Mouse (Mus musculus) embryonic stem cell, embryonic (primary cell): ENCODE results near the gene Ccdc113.

Experiments
- CTCF ChIA-PET, 4 experiments: fragments of 300-600 bp in 2 of 4; fragments of 350-600 bp in 2 of 4; sonication (Branson Sonifier 250); formaldehyde crosslinking; loops; one replicate each; lab custom pipeline; 2022; ENCODE audit warnings: inconsistent platforms in 2 of 4; lab: Charles Lee
- POLR2A ChIA-PET, 4 experiments: fragments of 300-600 bp in 2 of 4; fragments of 350-600 bp in 2 of 4; sonication (Branson Sonifier 250); formaldehyde crosslinking; loops; one replicate each; lab custom pipeline; 2022; ENCODE audit warnings: antibody characterized with exemption in 4 of 4, inconsistent platforms in 1 of 4; lab: Charles Lee

Gene Ccdc113

GRCm38 (mm10) chr8:95566809-95567208 lies 32.9 kb downstream of the Ccdc113 start:
- CTCF ChIA-PET = interaction anchor here in 1 of 4 experiments (0.7 kb wide), 2 partner anchors 80 to 781 kb away, joined by 3 to 4 read pairs; no protein-coding TSS in a partner anchor
- POLR2A ChIA-PET = no interaction called here

GRCm38 (mm10) chr8:95573146-95573545 lies 39.3 kb downstream of the Ccdc113 start:
- POLR2A ChIA-PET = interaction anchor here in 1 of 4 experiments (0.6 kb wide), 1 partner anchor 33 kb away, joined by 8 read pairs; no protein-coding TSS in a partner anchor
- CTCF ChIA-PET = no interaction called here

GRCm38 (mm10) chr8:95576240-95576639 lies 42.4 kb downstream of the Ccdc113 start, which contains the start of gene Prss54:
TSS of gene Prss54 (minus strand) at chr8:95576340.
- POLR2A ChIA-PET = interaction anchor here in 2 of 4 experiments (0.6 to 1.2 kb wide), 2 partner anchors 9 to 47 kb away, joined by 3 to 5 read pairs; no protein-coding TSS in a partner anchor

GRCm38 (mm10) chr8:95587339-95587738 lies 53.5 kb downstream of the Ccdc113 start:
- POLR2A ChIA-PET = no interaction called here
- CTCF ChIA-PET = interaction anchor here in 1 of 4 experiments (0.7 to 1.4 kb wide), 2 partner anchors 11 to 255 kb away, joined by 3 to 5 read pairs; partner anchors contain the start of genes Prss54, Usb1 and Zfp319

More at GRCm38 (mm10) chr8:95576240-95576639, 42.4 kb downstream of the Ccdc113 start, which contains the start of gene Prss54:
- CTCF ChIA-PET = interaction anchor here in 1 of 4 experiments (1.0 kb wide), 1 partner anchor 11 kb away, joined by 3 read pairs; no protein-coding TSS in a partner anchor

GRCm38 (mm10) chr8:95589282-95589681 lies 55.4 kb downstream of the Ccdc113 start:
- POLR2A ChIA-PET = interaction anchor here in 2 of 4 experiments (0.6 to 1.4 kb wide), 3 partner anchors 11 to 265 kb away, joined by 3 to 5 read pairs (median 5); no protein-coding TSS in a partner anchor
- CTCF ChIA-PET = interaction anchor here in 3 of 4 experiments (0.6 to 1.4 kb wide), 8 partner anchors 11 to 162 kb away, joined by 3 to 5 read pairs (median 3); no protein-coding TSS in a partner anchor

GRCm38 (mm10) chr8:95590539-95590938 lies 56.7 kb downstream of the Ccdc113 start:
- POLR2A ChIA-PET = interaction anchor here in 1 of 4 experiments (1.2 kb wide), 1 partner anchor 9 kb away, joined by 5 read pairs; no protein-coding TSS in a partner anchor
- CTCF ChIA-PET = interaction anchor here in 2 of 4 experiments (0.6 to 1.3 kb wide), 3 partner anchors 9 to 28 kb away, joined by 3 to 6 read pairs (median 4); no protein-coding TSS in a partner anchor

GRCm38 (mm10) chr8:95592131-95592780 lies 58.4 kb downstream of the Ccdc113 start:
- POLR2A ChIA-PET = no interaction called here
- CTCF ChIA-PET = interaction anchor here in 1 of 4 experiments (0.5 kb wide), 1 partner anchor 65 kb away, joined by 4 read pairs; no protein-coding TSS in a partner anchor

GRCm38 (mm10) chr8:95593439-95594393 lies 59.8 kb downstream of the Ccdc113 start:
- ChIA-PET CTCF (interaction anchor here in 2 of 4 experiments (0.7 to 1.4 kb wide), 5 partner anchors 18 to 273 kb away, joined by 3 to 5 read pairs (median 4); no protein-coding TSS in a partner anchor), POLR2A (interaction anchor here in 1 of 4 experiments (0.8 to 1.5 kb wide), 2 partner anchors 16 to 204 kb away, joined by 3 to 4 read pairs; no protein-coding TSS in a partner anchor)

GRCm38 (mm10) chr8:95595131-95595530 lies 61.2 kb downstream of the Ccdc113 start:
- CTCF ChIA-PET = interaction anchor here (0.6 to 2.1 kb wide), 6 partner anchors 99 to 340 kb away, joined by 3 to 6 read pairs (median 4); no protein-coding TSS in a partner anchor
- POLR2A ChIA-PET = interaction anchor here in 3 of 4 experiments (0.6 to 2.9 kb wide), 10 partner anchors 14 to 263 kb away, joined by 3 to 13 read pairs (median 4); partner anchors contain the start of genes Usb1 (in 1 of the 3) and Zfp319 (in 1 of the 3)

- ChIA-PET POLR2A (interaction anchor here in 3 of 4 experiments (0.6 to 2.9 kb wide), 28 partner anchors 11 to 535 kb away, joined by 3 to 13 read pairs (median 4); partner anchors contain the start of genes Usb1 (in 2 of the 3), Ccdc113 (in 1 of the 3), Gins3 (in 1 of the 3) and Setd6 (in 1 of the 3)), CTCF (interaction anchor here in 2 of 4 experiments (0.6 to 2.2 kb wide), 6 partner anchors 63 to 823 kb away, joined by 3 to 9 read pairs (median 4); partner anchors contain the start of gene Ccdc113 (in 1 of the 2))
These were observed 63.0 kb downstream of the Ccdc113 start for GRCm38 (mm10) chr8:95596841-95597241.

- POLR2A ChIA-PET = interaction anchor here (0.7 to 4.6 kb wide), 14 partner anchors 9 to 315 kb away, joined by 3 to 27 read pairs (median 3); no protein-coding TSS in a partner anchor
- CTCF ChIA-PET = interaction anchor here (0.5 to 4.6 kb wide), 68 partner anchors 9 to 1724 kb away, joined by 3 to 108 read pairs (median 4); partner anchors contain the start of genes Setd6 (in 2 of the 4), Usb1 (in 2 of the 4), Zfp319 (in 2 of the 4) and Ccdc113 (in 1 of the 4)
These were observed 66.0 kb downstream of the Ccdc113 start for GRCm38 (mm10) chr8:95599861-95600260.

GRCm38 (mm10) chr8:95601306-95601705 lies 67.4 kb downstream of the Ccdc113 start:
- CTCF ChIA-PET = interaction anchor here (0.5 to 4.6 kb wide), 53 partner anchors 8 to 630 kb away, joined by 3 to 108 read pairs (median 4); partner anchors contain the start of genes Mmp15 (in 1 of the 4), Setd6 (in 1 of the 4), Usb1 (in 1 of the 4) and Zfp319 (in 1 of the 4)
- POLR2A ChIA-PET = interaction anchor here (0.6 to 4.6 kb wide), 25 partner anchors 8 to 736 kb away, joined by 3 to 27 read pairs (median 3); partner anchors contain the start of gene Gins3 (in 1 of the 4)

- ChIA-PET CTCF (interaction anchor here (0.5 to 4.6 kb wide), 26 partner anchors 8 to 409 kb away, joined by 3 to 108 read pairs (median 5); partner anchors contain the start of gene Setd6 (in 1 of the 4)), POLR2A (interaction anchor here in 3 of 4 experiments (0.9 to 4.6 kb wide), 9 partner anchors 9 to 313 kb away, joined by 3 to 27 read pairs (median 5); no protein-coding TSS in a partner anchor)
These were observed 68.3 kb downstream of the Ccdc113 start for GRCm38 (mm10) chr8:95602168-95602567.

GRCm38 (mm10) chr8:95606509-95606908 lies 72.6 kb downstream of the Ccdc113 start:
- ChIA-PET CTCF (interaction anchor here in 1 of 4 experiments (0.6 kb wide), 2 partner anchors 164 to 407 kb away, joined by 3 to 7 read pairs; no protein-coding TSS in a partner anchor), POLR2A (interaction anchor here in 1 of 4 experiments (0.6 to 4.7 kb wide), 4 partner anchors 9 to 95 kb away, joined by 3 to 25 read pairs (median 6); no protein-coding TSS in a partner anchor)

- CTCF ChIA-PET = interaction anchor here in 2 of 4 experiments (0.7 to 3.4 kb wide), 7 partner anchors 9 to 295 kb away, joined by 3 to 20 read pairs (median 3); no protein-coding TSS in a partner anchor
- POLR2A ChIA-PET = interaction anchor here in 3 of 4 experiments (0.5 to 4.7 kb wide), 6 partner anchors 10 to 908 kb away, joined by 3 to 25 read pairs (median 4); no protein-coding TSS in a partner anchor
These were observed 73.3 kb downstream of the Ccdc113 start for GRCm38 (mm10) chr8:95607210-95607609.
